Mouse (Mus musculus): ENCODE measurements around the gene Esr1.

Esr1 gene

DNA sequence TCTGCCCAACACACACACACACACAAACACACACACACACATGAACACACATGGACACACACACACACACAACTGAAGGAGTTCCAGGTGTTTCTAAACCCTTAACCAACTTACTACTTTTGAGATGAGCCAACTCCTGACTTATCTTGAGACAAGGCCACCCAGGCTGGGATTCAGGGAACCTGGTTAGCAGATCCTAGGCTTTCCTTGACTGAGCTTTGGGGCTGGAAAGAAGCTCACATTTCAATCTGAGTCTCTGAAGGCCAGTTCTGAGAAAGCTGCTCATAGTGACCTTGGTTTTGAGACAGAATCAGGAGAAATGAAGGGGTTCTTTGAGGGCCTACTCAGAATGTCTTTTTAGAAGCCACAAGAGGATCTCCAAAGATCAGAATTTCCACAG lies 360.2 kb downstream of the Esr1 start:
- no peak for ATAC-seq (ENCODE audit: insufficient number of reproducible peaks, low FRiP score, low TSS enrichment)

DNA sequence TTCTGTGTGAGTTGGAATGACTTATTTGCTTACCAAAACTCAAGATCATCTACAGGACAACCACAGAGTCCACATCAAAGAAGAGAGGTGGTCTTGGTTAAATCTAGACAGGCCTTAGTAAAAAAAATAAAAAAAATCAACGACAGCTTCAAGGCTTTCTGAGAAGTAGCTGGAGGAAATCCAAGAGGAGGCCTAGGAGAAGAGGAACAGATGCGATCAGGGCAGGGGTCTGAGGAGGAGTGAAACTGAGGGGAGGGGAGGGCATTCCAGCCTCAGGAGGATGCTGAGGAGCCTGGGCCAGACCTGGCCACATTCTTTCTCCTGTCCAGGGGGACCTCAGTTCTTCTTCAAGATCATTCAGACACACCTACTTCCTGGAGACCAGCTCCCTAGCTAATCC lies 360.6 kb downstream of the Esr1 start:
- no peak for ATAC-seq (ENCODE audit: insufficient number of reproducible peaks, low FRiP score, low TSS enrichment)

DNA sequence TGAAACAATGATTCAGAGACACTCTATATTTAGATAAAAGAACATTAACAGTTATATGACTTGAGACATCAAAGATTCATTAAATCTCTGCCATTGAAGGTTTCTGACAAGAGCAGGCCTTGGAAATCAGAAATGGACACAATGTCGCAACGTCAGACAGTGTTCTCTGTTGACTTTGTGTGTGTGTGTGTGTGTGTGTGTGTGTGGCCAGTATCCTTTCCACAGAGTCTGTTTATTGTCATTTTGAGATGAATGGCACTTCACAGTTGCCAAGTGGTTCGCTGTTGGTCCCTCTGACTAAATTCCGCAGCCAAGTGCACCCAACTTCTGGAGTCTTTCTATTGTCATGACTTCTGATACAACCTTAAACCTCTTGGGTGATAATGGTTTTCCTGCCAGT lies 362.9 kb downstream of the Esr1 start:
- no peak for ATAC-seq (ENCODE audit: insufficient number of reproducible peaks, low FRiP score, low TSS enrichment)

DNA sequence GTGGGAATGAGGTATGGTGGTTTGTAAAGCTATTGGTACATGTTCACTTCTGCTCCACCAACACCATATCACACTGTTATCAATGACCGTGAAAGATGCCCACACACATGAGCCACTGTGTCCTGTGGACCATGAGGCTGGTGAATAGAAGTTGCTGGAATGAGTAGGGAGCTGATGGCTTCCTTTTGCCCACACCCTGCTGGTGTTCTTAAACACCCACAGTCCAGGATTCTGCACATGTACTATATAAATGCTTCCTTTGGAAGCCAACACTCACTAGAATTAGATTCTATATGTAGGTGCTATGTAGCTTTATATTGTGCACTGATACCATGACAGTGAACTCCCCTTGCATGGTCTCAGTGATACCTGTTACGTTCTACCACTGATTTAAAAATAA lies 365.2 kb downstream of the Esr1 start:
- ATAC-seq (ENCODE audit: insufficient number of reproducible peaks, low FRiP score, low TSS enrichment): no peak

DNA sequence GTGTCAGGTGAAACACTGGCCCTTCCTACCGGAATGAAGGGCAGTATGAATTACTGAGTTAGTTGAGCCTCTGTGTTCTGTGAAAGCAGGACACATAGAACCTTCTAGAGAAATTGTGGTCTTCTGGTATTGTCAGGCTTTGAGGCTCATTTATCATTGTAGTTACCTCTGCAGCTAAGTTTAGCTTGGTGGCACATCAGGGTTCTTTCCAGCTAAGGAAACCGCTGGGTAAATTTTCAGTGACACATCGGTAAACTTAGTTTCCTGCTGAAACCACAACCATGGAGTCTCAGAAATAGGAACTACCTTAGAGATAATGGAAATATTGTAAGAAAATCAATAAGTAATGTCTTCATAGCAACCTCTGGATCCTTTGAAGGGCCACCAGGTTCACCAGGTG lies 366.0 kb downstream of the Esr1 start:
- no peak for ATAC-seq (ENCODE audit: insufficient number of reproducible peaks, low FRiP score, low TSS enrichment)

DNA sequence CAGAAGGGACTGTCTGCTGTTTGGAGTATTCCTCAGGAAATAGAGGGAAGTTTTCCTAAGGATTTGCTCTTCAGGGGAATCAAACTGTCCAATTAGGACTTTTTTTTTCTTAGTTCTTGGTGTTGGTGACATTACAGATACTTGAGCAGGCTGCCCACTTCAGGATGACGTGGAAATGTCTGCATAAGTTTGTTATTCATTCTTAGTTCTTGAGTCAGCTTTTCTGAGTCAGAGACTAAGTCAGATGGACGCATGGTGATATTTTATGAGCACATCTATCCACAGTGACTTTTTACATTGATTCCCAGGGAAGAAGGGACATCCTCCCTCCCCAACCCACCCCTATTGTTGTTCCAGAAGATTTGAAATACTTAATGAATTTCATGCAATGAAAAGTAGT lies 372.5 kb downstream of the Esr1 start:
- no peak for ATAC-seq (ENCODE audit: insufficient number of reproducible peaks, low FRiP score, low TSS enrichment)

DNA sequence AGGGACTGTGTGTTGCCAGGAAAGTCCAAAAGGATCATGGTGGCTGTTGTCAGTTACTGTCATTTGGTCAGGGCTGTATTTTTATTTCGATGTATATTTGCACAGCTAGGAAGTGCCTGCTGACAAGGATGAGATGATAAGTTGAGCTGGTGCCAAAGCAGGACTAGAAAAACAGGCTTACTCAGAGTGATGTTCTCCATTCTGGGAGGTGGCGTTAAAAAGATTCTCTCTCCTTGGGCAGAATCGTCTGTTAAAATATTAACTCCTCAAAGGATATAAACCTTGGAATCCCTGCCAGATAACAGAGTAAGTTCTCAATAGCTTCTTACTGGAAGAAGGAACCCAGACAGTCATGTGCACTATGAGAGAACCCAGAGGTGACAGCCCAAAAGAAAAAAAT lies 382.4 kb downstream of the Esr1 start:
- ATAC-seq (ENCODE audit: insufficient number of reproducible peaks, low FRiP score, low TSS enrichment): no peak

DNA sequence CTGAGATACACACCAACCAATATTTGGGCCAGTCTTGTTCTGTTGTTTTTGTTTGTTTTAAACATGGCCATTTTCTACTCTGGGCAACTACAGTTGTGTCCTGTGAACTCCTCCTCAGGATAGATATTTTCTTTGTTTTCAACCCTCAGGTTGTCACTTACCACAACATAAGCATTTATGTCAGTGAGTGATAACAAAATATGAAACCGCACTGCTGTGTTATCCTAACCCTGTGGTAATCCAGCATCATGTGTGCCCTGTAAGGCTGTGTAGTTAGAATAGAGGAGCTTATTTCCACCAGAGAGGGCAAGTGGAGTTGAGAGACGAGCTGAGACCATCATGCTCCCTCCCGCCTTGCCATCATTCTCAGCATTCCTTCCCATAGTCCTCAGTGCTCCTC lies 385.2 kb downstream of the Esr1 start:
- ATAC-seq (ENCODE audit: insufficient number of reproducible peaks, low FRiP score, low TSS enrichment): no peak

DNA sequence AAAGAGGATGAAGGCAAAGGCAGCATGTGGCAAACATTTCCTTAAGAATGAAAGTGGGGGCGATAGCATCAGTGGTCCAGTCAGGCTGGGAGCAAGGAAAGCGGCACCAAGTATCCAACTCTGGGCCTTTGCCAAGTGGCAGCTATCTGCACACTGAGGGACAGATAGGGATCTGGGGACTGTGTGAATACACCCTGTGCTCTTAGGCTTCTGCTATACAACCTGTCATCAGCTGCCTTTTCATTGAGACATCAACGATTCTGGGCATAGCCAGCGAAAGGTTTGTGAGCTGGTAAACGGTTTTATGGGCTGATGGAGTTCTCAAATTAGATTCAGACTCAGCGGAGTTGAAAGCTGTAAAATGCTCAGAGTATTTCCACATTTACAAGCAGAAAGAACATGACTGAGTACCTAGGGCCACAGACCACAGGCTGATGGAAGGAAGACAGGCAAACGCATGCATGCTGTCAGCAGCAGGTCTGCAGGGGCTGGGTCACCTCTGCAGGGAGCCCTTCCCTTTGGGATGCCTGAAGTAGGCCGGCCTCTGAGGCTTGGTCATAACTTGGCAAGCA lies 397.5 kb downstream of the Esr1 start:
- no peak for ATAC-seq (ENCODE audit: insufficient number of reproducible peaks, low FRiP score, low TSS enrichment)

DNA sequence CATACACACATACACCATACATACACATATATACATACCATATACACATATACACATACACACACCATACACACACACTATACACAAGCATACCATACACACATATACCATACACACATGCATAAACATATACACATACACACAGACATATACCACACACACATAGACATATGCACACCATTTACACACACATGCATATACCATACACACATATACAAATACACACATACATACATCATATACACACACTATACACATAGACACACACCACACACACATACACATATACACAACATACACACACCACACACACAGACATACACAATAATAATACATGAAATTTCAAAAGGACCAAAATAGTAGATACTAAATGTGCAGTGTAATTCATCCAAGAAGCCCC lies 400.6 kb downstream of the Esr1 start:
- no peak for ATAC-seq (ENCODE audit: insufficient number of reproducible peaks, low FRiP score, low TSS enrichment)

DNA sequence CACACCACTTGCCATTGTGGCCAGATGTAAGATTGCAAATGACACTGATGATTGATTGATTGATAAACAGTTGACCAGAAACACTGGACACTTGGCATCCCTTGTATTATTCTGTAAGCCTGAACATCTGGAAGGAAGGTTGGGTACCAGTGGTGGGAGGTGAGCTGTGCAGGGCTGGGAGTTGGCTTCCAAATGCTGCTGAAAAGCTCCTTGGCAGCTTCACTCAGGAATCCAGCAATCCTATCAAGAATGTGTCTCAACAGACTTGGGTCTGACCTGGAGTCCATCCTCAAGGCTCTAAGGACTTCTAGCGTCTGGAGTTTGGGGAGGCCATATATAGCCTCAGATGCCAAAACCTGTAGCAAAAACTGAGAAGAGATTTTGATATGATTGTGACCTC lies 403.6 kb downstream of the Esr1 start:
- ATAC-seq (ENCODE audit: insufficient number of reproducible peaks, low FRiP score, low TSS enrichment): no peak

DNA sequence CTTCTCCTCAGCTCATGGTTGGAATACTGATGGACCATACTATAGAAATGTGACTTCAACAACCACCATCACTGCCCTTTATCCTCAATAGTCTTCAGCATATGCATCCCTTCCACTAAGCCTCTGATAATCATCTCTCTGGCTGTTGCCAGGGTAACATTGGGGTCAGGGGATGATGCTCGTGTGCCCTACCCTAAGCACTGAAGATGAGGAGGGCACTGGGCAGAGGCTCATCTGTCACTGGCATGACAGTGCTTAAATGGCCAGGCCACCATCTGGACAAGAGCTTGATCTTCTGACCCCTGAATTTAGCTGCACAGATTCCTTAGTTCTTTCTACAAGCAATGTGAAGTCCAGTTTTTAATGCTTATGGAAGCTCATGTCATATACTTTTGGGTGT lies 405.8 kb downstream of the Esr1 start:
- ATAC-seq (ENCODE audit: insufficient number of reproducible peaks, low FRiP score, low TSS enrichment): no peak

DNA sequence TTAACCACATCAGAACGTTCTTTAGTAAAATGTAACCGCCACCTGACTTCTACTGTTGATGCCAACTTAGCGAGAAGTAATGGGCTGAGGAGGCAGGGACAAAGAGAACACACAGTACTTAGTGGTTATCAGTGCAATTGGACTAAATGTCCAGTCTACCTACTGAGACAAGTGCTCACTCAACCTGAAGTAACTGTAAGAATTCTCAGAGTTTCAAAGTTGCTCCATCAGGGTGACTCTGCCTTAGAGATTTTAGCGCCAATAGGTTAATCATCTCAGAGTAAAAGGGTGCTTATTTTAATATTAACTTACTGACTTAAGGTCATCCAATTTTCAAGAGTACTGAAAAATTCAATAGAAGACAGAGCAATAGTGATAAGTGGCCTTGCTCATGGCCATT lies 414.5 kb downstream of the Esr1 start:
- ATAC-seq (ENCODE audit: insufficient number of reproducible peaks, low FRiP score, low TSS enrichment): no peak

DNA sequence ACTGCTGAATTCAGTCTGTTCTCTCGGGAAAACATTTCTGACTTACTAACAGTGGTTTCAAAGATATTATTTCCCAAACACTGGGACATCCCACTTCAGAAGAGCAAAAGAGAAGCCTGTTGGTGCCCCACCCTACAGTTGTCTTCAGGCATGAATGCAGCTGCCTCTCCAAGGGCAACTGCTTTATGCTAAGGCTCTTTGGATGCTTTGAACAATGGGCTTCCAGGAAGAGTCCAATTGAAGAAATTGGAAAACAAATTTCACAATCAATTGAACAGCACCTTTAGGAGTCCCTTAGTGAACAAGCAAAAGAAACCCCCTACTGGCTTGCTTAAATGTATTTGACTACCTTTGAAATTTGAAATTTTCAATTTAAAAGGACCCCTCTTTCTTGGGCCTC lies 415.8 kb downstream of the Esr1 start:
- ATAC-seq (ENCODE audit: insufficient number of reproducible peaks, low FRiP score, low TSS enrichment): no peak

DNA sequence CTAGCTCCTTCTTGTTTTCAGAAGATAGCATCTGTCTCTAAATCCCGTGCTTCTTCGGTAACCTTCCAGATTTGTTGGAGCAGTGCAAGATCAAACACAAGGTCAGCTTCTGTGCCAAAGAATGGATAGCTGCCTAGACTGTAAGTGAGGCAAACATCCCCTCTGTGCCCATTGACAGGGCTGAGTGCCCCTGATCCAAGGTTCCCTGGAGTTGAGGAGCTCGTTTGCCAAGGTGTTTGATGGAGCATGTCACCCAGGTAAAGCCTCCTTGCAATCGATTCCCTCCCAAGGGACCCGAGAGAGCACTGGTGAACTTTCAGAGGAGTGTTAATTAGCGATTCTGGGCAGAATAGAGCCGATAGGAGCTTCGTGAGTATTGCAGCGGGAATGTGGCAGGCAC lies 416.9 kb downstream of the Esr1 start:
- no peak for ATAC-seq (ENCODE audit: insufficient number of reproducible peaks, low FRiP score, low TSS enrichment)

DNA sequence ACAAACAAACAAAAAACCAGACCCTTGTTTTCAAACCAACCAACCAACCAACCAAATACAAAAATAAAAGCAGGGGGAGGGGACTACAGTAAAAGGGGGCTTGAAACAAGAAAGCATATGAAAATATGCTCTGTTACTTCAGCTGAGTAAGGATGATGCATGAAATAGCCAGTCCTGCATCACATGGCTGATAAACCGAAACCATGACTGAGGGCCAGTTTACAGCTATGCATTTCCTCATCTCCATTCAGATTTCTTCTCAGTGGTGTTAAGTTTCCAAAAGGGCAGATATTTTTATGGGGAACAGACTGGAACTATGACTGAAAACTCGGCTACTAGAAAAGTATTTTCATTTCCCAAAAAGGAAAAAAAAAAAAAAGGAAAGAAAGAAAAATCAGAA lies 417.8 kb downstream of the Esr1 start:
- ATAC-seq (ENCODE audit: insufficient number of reproducible peaks, low FRiP score, low TSS enrichment): no peak

DNA sequence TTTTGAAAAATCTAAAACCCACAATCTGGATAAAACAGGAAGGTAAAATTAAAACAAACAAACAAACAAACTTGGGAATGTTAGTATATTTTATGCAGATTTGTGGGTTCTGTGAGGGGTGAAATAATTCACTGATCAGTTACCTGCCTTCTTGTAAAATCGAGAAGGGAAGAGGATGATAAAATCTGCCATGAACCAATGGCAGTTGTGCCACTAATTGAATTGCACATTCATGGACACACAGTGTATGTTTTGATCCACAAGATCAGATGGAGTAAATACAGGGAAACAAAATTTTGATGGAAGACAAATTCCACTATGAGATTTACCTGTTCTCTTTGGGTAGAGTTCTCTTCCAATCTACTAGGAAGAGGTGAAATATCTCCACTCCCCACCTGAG lies 418.5 kb downstream of the Esr1 start:
- ATAC-seq (ENCODE audit: insufficient number of reproducible peaks, low FRiP score, low TSS enrichment): no peak

DNA sequence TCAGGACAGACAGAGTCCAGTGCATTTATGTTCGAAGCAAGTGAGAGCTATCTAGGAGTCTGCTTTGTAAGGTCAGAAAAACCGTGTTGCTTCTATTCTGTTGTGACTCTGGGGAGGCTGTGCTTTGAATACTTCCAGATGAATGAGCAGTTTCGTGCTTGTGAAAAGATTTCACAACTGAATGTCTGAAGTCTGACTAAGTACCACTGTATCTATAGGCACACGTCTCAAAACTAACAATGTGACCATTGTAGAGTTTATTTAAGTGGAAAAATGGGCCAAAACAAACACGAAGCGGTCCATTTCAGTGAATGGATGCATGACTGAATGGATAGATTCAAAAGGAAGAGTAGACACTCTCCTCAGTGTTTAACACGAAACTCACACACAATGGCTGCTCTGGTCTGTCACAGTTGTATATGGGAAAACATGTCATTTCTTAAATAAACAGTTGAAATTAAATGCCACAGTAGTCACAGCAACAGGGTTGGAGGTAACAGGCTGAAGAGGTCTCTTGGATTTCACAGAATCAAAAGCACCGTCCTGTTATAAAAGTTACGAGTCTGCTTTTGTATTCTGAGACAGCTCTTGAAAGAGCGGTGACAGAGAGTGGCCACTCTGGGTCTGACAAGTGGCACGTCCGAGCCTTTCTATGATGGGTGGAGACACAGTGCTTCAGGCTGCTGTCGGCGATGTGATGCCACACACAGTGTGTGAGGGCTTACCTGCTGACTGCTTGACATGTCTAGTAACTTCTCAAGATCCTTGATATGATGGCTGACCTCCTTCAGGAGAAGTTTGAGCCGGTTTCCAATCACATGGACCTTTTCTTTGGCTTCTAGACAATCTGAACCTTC lies 421.0 kb downstream of the Esr1 start:
- ATAC-seq (ENCODE audit: insufficient number of reproducible peaks, low FRiP score, low TSS enrichment): no peak

DNA sequence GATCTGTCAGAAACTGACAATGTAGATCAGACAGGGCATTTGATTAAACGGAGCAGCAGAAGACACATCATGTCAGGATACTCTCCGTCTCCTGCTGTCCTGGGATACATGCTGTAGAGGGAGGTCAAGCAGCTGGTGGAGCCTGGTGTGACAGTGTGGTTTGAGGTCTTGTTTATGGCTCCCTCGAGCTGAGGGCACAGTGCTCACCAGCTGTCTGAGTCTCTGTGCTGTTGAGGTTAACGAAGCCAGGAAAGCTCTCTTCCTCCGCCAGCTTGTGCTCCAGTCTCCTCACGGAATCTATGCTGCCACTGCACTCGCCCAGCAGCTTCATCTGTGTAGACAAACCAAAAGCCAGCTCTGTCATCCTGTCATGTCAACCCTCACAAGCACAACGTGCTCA lies 429.9 kb downstream of the Esr1 start:
- no peak for ATAC-seq (ENCODE audit: insufficient number of reproducible peaks, low FRiP score, low TSS enrichment)

DNA sequence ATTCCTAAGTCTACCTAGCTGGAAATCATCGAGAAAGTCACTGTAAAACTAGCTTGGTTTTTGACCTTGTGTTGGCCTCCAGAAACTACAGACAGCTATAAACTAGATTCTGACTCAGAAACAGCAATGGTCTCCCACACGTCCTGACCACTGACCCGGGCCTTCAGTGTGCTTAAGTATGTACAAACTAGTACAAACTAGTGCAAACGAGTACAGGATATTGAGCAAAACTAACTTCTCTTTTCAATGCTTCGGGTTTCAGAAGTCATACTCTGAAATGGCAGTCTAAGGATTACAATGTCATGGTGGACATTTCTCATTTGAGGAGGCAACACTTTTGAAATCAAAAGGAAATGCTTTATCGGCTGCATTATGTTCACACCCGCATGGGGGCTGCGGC lies 433.1 kb downstream of the Esr1 start:
- ATAC-seq (ENCODE audit: insufficient number of reproducible peaks, low FRiP score, low TSS enrichment): no peak

DNA sequence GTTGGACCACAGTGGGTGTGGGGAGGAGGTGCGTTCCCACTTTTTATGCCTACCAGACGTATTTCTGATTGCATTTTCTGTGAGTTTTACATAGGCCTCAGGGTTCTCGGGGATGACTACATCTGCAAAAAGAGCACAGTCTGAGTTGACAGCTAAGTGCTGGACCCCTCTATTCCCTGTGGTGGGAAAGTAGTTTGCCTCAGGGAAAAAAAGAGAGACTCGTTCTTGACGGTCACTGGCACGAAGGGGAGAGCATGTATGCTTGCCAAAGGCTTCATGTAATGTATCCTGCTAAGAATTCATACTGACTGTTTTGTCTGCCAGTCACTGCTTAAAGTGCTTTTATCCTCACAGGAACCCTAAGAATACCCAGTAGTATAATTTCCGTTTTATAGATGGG lies 433.8 kb downstream of the Esr1 start:
- ATAC-seq (ENCODE audit: insufficient number of reproducible peaks, low FRiP score, low TSS enrichment): no peak

DNA sequence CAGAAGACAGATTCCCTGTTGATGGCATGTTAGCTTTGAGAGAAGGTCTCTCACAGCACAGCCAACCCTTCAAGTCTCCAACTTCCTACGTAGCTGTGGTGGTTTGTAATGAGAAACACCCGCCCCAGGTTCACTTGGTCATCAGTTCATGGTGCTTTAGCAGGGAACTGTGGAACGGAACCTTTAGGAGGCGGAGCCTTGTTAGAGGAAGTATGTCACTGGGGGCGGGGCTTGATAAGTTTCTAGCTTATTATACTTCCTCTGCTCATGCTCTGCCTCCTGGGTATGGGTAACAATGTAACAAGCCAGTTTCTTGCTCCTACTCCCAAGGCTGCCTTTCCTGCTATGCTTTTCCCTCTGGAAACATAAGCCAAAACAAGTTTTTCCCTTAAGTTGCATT lies 434.3 kb downstream of the Esr1 start:
- ATAC-seq (ENCODE audit: insufficient number of reproducible peaks, low FRiP score, low TSS enrichment): no peak
